Mouse (Mus musculus) granulocyte monocyte progenitor cell, adult 5-6 weeks (primary cell): ENCODE data around the gene Pds5a. TPM values are rescaled to one million over a fixed set of nuclear protein-coding genes. Genes with fewer than 3 reads are reported as not detected.

Source experiments
- ATAC-seq: replicated peaks from 2 replicates; pipeline ENCODE4 v1.8.0; 2016; ENCODE audit warnings: mild to moderate bottlenecking, moderate TSS enrichment, inconsistent platforms; ENCODE audit not compliant: poor library complexity, severe bottlenecking
- total RNA-seq, 2 experiments: library from RNA; stranded (forward) in 1 of 2; stranded (reverse) in 1 of 2; fragments of 200-712, 200-1000 nt in 1 of 2; fragments of >200 nt in 1 of 2; fragmentation: Nextera tagmentation in 1 of 2; gene quantifications; 2 replicates each; pipeline ENCODE4 v1.2.3; 2014 to 2017

The Pds5a gene
- total RNA-seq, 2 experiments from 2014 or later: 166 to 216 TPM

GRCm38 (mm10) chr5:65578545-65578944 is 119.5 kb downstream of the Pds5a start:
- no peak for ATAC-seq

GRCm38 (mm10) chr5:65575896-65576295 is 122.2 kb downstream of the Pds5a start:
- no peak for ATAC-seq

GRCm38 (mm10) chr5:65574876-65575275 is 123.2 kb downstream of the Pds5a start:
- ATAC-seq: no peak

- ATAC-seq: no peak
These were observed 132.6 kb downstream of the Pds5a start for GRCm38 (mm10) chr5:65565486-65565885.

- ATAC-seq: peak; percentile 73
These were observed 136.8 kb downstream of the Pds5a start for GRCm38 (mm10) chr5:65561125-65561893.

- ATAC-seq: no peak
These were observed 141.0 kb downstream of the Pds5a start for GRCm38 (mm10) chr5:65557109-65557508.

Other genes starting within 250 kb of the Pds5a start
- gene Gm43552, start 205.4 kb downstream of the Pds5a start, total RNA-seq (2014; fragmentation: Nextera tagmentation): not detected in 2 replicates
- gene Gm43552, start 205.4 kb downstream of the Pds5a start, total RNA-seq (2017): not detected in 2 replicates
- 127 and 147 TPM in 2 replicates for gene Smim14, start 161.1 kb downstream of the Pds5a start, total RNA-seq (2014; fragmentation: Nextera tagmentation)
- 95.5 and 104 TPM in 2 replicates for gene Smim14, start 161.1 kb downstream of the Pds5a start, total RNA-seq (2017)
- gene Ube2k, start 161.0 kb downstream of the Pds5a start, total RNA-seq (2014; fragmentation: Nextera tagmentation): 151 and 175 TPM in 2 replicates
- 34.3 and 49.7 TPM in 2 replicates for gene Ube2k, start 161.0 kb downstream of the Pds5a start, total RNA-seq (2017)
- 29.1 and 76.5 TPM in 2 replicates for gene N4bp2, start 65.2 kb upstream of the Pds5a start, total RNA-seq (2014; fragmentation: Nextera tagmentation)
- gene N4bp2, start 65.2 kb upstream of the Pds5a start, total RNA-seq (2017): 32.6 and 33.5 TPM in 2 replicates
- 14.4 and 20.0 TPM in 2 replicates for gene Rhoh, start 162.9 kb upstream of the Pds5a start, total RNA-seq (2014; fragmentation: Nextera tagmentation)
- gene Rhoh, start 162.9 kb upstream of the Pds5a start, total RNA-seq (2017): 14.6 and 18.5 TPM in 2 replicates
- gene Chrna9, start 236.6 kb upstream of the Pds5a start, total RNA-seq (2014; fragmentation: Nextera tagmentation): not detected in 2 replicates
- gene Chrna9, start 236.6 kb upstream of the Pds5a start, total RNA-seq (2017): not detected in 2 replicates